Mouse (Mus musculus) macrophage (primary cell): ENCODE measurements at regions not wholly inside any gene's neighbourhood (a gene's known extent, or its start where the extent isn't known, plus 50 kb on each side); places are given as distances from the start of the nearest gene placed in this dataset.

Experiments
- H3K27ac ChIP-seq: fragments of 350-480 bp; formaldehyde crosslinking; 2 replicates; pipeline ENCODE4 v1.9.0; 2021
- H3K36me3 ChIP-seq: fragments of 350-480 bp; formaldehyde crosslinking; 2 replicates; pipeline ENCODE4 v1.9.0; 2021; ENCODE audit errors: inconsistent target
- H3K4me3 ChIP-seq: fragments of 350-480 bp; formaldehyde crosslinking; 2 replicates; pipeline ENCODE4 v1.9.0; 2021; ENCODE audit errors: inconsistent target
- H3K79me2 ChIP-seq: fragments of 350-480 bp; formaldehyde crosslinking; 2 replicates; pipeline ENCODE4 v1.9.0; 2021; ENCODE audit errors: inconsistent target
- WGBS: methylation state at CpG from one replicate; pipeline ENCODE4 v1.1.7; 2026; ENCODE audit warnings: inconsistent platforms; ENCODE audit not compliant: missing documents; 5-methylcytosine and 5-hydroxymethylcytosine counted together

DNA sequence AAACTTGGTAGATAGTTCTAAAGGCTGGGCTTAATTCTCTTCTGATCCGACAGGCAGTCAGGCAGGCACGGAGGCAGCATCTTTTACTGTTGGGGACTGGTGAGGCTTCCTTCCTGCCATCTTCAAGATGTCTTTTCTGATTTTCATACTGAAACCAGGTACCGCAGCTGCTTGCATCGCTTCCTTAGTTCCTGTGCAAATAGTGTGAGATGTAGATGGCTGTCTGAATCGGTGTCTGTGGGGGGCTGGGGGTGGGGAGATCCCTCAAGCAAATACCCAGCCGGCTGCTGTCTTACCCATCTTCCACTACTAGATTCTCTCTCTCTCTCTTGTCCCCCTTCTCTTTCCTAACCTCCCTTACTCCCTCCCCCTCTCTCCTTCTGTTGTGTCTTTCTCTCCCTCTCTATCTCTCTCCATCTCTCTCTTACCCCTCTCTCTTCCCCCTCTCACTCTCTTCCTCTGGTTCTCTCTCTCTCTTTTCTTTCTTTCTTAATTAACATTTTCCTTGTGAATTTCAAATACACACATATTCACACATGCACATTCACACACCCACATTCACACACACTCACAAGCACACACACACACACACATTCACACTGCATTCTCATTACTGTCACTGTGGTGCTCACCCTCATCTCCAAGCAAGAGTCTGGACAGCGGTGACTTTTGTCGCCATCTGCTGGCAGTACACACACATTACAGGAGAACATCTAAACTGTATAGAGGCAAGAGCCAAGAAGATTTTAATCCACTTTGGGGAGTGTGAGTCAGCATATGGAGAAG, 96.0 kb upstream of the Rasgrp1 start:
- no peaks in the 10 kb centered on the region for H3K79me2 ChIP-seq
- H3K36me3 ChIP-seq = no peaks in the 10 kb centered on the region
- WGBS = 73% methylated on average over 8 of the region's 8 CpGs
- no peak overlapping the region for H3K4me3 ChIP-seq
- H3K27ac ChIP-seq = no peak overlapping the region

DNA sequence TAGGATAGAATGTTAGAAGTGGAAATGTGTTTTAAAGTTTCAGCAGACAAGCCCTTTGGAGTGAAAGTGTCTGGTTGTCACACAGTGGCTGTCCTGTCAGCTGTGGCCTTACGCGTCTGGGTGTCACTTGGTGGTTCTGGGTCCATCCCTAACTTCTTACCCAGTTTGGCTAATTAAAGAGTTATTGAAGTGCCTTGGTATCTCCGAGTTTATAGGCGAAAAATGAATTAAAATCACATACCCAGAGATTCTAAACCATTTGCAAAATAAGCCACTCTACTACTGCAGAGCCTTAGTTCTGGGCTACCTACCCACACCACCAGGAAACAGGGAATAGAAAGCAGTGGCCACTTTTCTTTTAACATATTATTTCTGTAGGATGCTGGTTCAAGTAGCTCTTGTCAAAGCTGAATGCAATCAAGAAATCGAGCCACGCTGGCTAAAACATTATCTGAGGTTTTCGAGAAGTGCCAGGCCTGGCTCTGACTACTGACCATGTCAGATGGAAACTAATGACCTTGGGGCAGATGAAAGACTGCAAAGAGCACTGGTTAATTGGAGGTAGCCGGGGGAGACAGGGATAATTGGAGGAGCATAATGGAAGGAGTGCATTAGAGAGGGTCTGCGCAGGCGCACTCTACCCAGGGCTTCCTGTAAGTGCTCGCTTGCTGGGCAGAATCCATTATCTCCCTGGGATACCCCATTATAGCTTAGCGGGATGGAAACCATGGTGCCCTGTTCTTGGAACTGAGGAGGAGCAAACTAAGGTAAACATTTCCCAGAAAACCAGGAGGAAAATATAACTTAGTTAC, 96.8 kb upstream of the Rasgrp1 start:
- H3K27ac ChIP-seq = no peak overlapping the region
- 83% methylated on average over 12 of the region's 12 CpGs for WGBS
- H3K4me3 ChIP-seq = no peak overlapping the region

DNA sequence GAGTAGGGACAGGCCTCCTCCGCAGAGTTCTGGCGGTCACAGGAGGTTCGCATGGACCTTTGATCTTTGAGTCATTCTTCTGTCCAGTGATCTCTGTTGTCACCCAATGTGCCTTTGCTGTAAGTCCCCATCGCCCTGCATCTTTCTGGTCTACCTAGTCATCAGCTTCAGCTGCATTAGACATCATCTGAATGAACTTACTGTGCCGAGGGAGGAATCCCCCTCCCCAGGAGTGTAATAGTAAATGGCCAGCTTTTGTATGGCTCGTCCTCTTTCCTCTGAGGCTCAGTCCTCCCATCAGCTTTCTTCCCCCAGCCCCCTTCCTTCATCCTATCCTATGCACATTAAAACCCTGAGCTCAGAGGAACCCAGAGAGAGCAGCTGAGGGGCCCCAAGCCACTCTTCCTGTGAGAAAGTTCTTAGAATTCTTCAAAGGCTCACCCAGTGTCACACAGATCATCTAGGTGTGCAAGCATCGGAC, 98.0 kb upstream of the Rasgrp1 start:
- H3K79me2 ChIP-seq = no peaks in the 10 kb centered on the region

More for the DNA sequence above, 96.8 kb upstream of the Rasgrp1 start:
- Histone ChIP-seq H3K36me3 (no peaks in the 10 kb centered on the region), H3K79me2 (no peaks in the 10 kb centered on the region)

DNA sequence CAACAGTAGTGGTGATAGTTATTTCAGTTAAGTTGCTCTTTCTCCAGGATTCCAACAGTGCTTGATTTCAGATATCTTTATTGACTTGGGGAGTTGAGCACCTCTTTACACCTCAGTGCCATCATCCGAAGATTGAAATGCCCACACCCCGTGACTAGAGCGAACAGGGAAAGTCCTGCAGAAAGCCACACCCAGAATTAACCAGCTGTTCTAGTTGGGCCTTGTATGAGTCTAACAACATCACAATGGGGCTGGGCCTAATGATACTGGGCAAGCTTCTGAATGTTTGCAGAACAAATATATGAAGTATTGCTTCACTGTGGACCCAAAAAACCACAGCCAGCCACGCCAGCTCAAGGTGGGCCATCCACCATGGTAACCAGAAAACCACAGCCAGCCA, 100.1 kb upstream of the Rasgrp1 start:
- Histone ChIP-seq H3K36me3 (no peaks in the 10 kb centered on the region), H3K79me2 (no peaks in the 10 kb centered on the region), H3K27ac (no peak overlapping the region), H3K4me3 (no peak overlapping the region)
- 86% methylated on average over 4 of the region's 4 CpGs for WGBS

More for the DNA sequence above, 98.0 kb upstream of the Rasgrp1 start:
- no peak overlapping the region for H3K27ac ChIP-seq
- 78% methylated on average over 7 of the region's 7 CpGs for WGBS
- no peaks in the 10 kb centered on the region for H3K36me3 ChIP-seq
- no peak overlapping the region for H3K4me3 ChIP-seq

DNA sequence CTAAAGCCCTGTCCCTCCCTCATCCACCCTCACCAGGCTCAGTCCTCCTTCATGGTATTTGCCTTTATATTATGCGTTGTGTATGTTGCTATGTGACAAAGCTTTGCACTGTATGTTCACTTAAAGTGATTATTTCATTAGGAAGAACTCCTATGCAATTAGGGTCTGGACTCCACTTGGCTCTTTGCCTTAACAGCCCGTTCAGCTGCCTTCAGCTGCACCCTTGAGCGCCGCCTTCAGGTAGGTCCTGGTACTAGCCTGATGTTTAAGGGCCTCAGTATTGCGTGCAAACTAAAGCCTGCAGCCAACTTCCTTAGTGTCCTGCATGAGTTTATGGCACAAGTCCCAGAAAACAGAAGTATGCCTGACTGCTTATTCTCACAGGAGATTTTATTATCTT, 101.9 kb upstream of the Rasgrp1 start:
- 34% methylated on average over 5 of the region's 5 CpGs for WGBS
- Histone ChIP-seq H3K27ac (no peak overlapping the region), H3K4me3 (no peak overlapping the region), H3K36me3 (no peaks in the 10 kb centered on the region), H3K79me2 (no peaks in the 10 kb centered on the region)

DNA sequence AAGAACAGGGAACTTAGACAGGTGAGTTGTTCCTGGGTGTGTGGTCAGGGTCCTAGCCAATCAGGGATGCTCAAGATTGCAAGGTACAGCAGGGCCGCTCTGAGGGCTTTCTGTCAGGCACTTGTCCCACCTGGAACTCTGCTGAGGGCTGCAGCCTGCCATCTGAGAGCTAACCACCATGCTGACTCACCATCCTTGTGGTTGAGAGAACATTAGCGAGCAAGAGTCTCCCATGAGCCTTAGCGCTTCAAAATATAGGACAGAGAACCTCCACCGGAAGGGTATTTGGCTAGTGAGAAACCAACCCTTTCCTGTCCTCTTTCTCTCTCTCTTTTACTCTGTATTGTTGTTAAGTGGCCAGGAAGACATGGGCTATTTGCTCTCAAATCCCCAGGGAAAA, 104.1 kb upstream of the Rasgrp1 start:
- Histone ChIP-seq H3K36me3 (no peaks in the 10 kb centered on the region), H3K79me2 (no peaks in the 10 kb centered on the region), H3K4me3 (no peak overlapping the region), H3K27ac (no peak overlapping the region)
- 13% methylated on average over 4 of the region's 4 CpGs for WGBS

DNA sequence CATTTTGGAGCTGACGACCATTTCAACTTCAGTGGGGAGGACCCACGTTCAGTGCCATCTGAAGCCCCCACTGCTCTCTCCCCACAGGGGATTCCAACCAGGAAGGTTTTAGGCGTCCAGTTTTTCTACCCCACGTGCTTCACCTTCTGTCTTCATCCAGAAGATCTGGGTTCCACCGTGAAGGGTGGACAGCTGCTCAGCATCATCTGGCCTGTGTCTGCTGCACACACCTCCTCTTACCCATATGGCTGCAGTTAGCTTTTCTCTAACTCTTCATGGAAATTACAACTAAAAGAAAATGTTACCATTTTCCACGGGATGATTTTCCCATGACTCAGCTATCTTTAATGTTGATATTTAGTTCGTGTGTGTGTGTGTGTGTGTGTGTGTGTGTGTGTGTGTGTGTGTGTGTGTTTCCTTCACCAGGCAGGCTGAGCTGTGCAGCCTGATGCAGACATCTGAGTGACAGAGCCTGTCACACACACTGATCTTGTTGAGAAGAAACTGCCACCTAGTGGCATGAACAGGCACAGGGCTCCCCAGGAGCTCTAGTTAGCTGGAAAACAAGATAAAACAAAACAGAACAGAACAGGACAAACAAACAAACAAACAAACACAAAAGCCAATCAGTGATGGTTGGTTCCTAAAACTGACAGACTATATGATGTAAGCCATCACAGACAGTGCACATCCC, 107.5 kb upstream of the Rasgrp1 start:
- Histone ChIP-seq H3K79me2 (no peaks in the 10 kb centered on the region), H3K27ac (no peak overlapping the region), H3K36me3 (no peaks in the 10 kb centered on the region), H3K4me3 (no peak overlapping the region)
- 67% methylated on average over 7 of the region's 7 CpGs for WGBS

DNA sequence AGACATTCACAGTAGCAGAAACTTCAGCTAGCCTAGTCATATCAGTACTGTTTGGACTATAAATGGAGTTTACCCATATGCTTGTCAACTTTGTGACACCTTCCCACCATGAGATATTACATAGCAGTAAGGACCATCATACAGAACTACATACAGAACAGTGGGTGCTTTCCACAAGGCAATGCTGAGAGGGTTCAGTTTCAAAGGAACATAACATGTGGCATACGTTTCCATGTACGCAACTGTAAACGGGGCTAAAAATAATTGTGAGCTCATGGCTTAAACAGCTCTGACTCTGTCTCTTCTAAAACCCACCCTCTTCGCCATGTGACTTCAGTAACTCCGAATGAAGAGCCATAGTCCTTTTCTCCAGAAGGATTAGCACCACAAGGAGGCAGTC, 109.0 kb upstream of the Rasgrp1 start:
- Histone ChIP-seq H3K27ac (no peak overlapping the region), H3K4me3 (no peak overlapping the region), H3K79me2 (no peaks in the 10 kb centered on the region), H3K36me3 (no peaks in the 10 kb centered on the region)
- WGBS = 84% methylated on average over 5 of the region's 5 CpGs

DNA sequence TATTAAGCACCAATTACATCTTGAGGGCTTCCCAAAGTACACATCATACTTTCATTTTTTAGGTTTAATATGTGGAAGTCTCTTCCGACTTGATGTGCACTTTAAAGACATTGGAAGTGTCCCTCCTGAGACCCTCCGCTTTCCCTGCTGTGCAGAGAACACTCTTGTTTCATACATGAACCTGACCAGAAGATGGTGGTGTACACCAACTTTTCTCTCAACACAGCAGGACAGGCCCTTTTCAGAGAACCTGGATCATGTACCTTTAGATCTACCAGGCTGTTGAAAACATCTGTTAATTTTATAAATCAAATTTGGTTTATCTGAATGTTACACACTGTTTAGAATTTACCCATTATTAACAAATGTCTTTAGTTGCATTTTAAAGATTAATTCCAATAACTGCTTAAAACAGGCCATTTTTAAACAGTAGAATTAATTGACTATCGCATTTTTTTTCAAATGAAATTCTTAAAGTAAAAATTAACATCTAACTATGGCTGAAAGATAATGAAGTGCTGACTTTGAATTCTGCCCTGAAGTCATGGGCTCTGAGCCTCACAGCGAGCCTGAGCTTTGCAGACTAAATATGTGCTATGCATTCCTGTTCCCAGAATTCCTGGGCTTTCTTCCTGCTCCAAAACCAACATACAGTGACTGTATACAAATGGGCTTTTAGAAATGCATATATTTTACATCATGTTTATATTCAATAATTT, 112.4 kb upstream of the Rasgrp1 start:
- no peaks in the 10 kb centered on the region for H3K79me2 ChIP-seq
- no peak overlapping the region for H3K4me3 ChIP-seq
- H3K36me3 ChIP-seq = no peaks in the 10 kb centered on the region
- H3K27ac ChIP-seq = no peak overlapping the region
- 90% methylated on average over 4 of the region's 4 CpGs for WGBS

DNA sequence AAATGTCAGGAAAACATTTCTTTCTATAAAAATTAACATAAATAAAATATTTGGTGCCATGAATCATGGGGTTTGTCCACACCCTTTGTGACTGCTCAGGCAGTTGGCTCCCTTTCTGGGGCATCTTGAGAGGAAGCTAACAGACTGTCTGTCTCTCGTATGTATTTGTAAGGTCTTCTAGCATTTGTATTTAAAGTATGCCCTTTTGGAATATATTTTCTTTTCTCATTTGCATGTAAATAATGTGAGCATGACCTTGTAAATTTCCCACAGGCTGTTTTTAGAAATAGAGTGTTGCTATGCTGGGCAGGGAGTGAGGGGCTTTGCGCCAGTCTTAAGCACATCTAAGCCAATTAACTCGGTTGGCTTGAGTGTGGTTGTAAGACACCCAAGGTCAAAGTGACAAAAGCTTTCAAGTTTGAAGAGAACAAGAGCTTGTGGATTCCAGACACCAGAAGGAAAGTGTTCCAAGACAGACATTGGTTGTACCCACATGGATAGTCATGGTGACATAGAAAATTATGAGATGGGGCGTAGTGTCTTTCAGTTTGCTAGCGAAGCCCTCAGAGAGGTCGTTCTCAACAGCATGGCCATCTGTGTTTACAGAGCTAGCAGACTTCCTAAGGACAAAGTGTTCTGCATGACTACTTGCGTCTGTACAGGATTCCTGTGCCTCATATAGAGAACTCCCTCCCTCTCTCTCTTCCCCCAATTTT, 113.1 kb upstream of the Rasgrp1 start:
- 92% methylated on average over 6 of the region's 7 CpGs for WGBS
- Histone ChIP-seq H3K36me3 (no peaks in the 10 kb centered on the region), H3K4me3 (no peak overlapping the region), H3K79me2 (no peaks in the 10 kb centered on the region), H3K27ac (no peak overlapping the region)

DNA sequence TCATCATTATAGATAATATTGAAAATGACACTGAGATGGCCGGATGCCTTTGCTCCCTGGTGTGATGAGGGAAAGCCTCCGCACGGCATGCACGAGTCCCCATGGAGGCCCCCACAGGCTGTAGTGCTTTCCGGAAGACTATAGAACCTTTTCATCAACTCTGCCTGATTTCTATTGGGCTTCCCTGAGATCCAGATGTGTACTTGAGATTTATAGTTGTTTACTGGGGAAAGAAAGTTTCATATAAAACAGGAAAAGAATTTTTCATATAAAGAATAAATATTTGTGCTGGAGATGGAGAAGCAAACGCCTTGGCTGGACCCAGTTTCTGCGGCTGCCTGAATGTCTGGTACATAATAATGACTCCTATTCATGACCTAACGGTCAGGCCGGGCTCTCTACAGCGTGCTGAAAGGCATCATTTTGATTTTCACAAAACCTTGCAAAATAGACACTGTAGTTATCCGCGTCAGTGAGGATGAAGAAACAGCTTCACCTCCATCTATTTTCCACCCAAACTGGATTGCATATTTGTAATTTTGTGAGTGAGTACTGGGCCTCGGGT, 113.7 kb upstream of the Rasgrp1 start:
- Histone ChIP-seq H3K27ac (no peak overlapping the region), H3K4me3 (no peak overlapping the region), H3K36me3 (no peaks in the 10 kb centered on the region), H3K79me2 (no peaks in the 10 kb centered on the region)
- WGBS = 94% methylated on average over 13 of the region's 13 CpGs

DNA sequence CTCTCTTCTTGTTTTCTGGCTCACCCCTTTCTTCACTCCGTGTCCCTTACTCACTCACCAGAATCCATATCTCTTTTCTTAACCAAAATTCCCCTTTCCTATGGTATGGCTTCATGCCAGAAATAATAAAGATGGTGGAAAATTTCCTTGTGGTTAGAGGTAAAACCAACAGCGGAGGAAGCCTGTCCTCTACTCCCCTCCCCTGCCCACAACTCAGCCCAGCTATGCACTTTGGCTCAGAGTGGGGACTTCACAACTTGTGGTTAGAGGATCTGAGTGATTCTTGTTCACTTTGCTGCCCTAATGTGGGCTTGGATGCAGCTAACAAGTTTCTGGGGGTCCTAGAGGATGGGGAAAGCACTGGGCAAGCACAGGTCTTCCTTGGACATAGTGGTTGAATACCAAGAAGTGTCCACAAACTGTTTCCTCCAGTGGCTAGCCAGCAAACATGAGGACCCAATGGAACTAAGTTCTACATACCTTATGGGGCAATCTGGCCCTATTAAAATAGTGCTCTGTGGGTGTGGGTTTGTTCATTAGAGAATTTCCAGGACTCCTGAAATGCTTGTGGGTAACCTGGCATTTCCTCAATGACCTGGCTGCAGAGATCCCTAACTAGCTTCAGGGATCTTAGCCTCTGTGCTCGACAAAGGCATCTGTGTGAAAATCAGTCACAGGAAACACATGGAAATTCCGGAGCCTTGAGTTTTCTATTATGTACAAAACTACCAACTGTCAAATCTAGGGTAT, 118.9 kb upstream of the Rasgrp1 start:
- Histone ChIP-seq H3K79me2 (no peaks in the 10 kb centered on the region), H3K27ac (no peak overlapping the region), H3K36me3 (no peaks in the 10 kb centered on the region), H3K4me3 (no peak overlapping the region)
- WGBS = 21% methylated on average over 4 of the region's 4 CpGs

DNA sequence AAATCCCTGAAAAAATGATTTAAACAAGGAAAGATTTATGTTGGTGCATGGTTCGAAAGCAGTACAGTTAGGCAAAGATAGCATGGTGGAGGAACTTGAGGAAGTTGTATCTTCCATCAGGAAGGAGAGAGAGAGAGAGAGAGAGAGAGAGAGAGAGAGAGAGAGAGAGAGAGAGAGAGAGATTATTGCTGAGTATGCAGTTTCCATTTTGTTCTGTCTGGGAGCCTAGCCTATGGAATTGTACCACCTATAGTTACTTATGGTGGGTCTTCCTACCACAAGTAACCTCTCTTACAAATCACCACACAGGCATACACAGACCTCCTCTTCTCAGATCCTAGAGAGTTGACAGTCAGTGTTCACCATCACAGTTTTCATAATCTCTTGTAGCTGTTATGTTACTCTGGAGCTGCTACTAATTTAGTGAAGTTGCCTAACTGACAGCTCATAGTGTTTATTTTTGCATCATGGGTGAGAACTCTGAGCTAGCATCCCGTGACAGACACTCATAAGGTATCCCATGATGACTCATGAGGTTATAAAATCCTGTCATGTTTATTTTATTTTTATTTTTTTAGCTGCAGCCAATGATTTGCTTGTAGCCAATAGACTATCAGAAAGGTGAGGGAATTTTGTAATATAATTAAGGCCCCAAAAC, 132.2 kb upstream of the Rasgrp1 start:
- Histone ChIP-seq H3K4me3 (no peak overlapping the region), H3K79me2 (no peaks in the 10 kb centered on the region), H3K27ac (no peak overlapping the region), H3K36me3 (no peaks in the 10 kb centered on the region)
- 96% methylated on average over 2 of the region's 2 CpGs for WGBS
